Mouse (Mus musculus) frontal cortex, postnatal 10 days (tissue): ENCODE data around the gene Asap2.
"Not testable (repeated sequence)": the region's sequence is repeated elsewhere in the genome, so short reads cannot be mapped to it uniquely, and the experiment has no call there.

Experiments
- DNase-seq, 2 experiments: peaks; one replicate each; pipeline ENCODE4 v3.0.0; 2022; ENCODE audit warnings: low spot score in 2 of 2, mixed read lengths in 1 of 2

Gene Asap2

GRCm38 (mm10) chr12:20990132-20990531 is at the start of gene Asap2:
Gene Asap2 (plus strand): TSS chr12:20990459.
- DNase-seq = peak; percentile 54 to 64

GRCm38 (mm10) chr12:20947051-20947997 is 42.9 kb upstream of the Asap2 start:
- not testable (repeated sequence) for DNase-seq

- DNase-seq = not testable (repeated sequence)
These were observed 320 bp downstream of the Asap2 start for GRCm38 (mm10) chr12:20990579-20990978.

DNA sequence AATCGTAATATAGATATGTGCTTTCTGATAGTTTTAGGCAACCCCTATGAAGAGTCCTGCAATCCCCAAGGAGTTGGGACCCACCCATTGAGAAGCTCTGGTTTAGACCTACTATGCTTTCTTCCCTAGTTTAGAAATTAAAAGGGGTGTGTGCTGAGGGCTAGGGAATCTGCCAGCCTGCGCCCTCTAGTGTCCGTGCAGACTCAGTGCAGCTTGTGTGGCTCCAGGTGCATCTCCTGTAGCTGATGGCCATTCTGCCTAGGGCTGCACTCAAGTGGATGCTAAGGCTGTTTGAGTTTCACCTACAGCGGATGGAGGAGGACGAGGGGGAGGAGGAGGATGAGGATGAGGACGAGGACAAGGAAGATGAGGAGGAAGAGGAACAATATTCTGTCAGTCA is 40.6 kb downstream of the Asap2 start:
- DNase-seq = not testable (repeated sequence)

- not testable (repeated sequence) for DNase-seq
These were observed 56.5 kb downstream of the Asap2 start for GRCm38 (mm10) chr12:21046716-21047115.

DNA sequence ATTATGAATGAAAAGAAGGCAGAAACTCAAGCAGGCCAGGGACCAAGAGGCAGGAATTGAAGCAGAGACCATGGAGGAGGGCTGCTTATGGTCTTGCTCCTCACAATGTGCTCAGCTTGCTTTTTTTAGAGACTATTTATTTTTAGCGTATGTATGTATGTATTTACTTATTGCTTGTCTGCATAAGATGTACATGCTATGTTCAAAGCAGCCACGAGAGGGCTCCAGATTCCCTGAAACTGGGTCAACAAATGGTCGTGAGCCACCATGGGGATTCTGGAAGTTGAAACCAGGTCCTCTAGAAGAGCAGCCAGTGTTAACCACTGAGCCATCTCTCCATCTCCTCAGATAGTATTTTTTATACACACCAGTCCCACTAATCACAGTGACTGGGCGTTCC is 85.5 kb downstream of the Asap2 start:
- DNase-seq = peak; percentile 33 to 74

DNA sequence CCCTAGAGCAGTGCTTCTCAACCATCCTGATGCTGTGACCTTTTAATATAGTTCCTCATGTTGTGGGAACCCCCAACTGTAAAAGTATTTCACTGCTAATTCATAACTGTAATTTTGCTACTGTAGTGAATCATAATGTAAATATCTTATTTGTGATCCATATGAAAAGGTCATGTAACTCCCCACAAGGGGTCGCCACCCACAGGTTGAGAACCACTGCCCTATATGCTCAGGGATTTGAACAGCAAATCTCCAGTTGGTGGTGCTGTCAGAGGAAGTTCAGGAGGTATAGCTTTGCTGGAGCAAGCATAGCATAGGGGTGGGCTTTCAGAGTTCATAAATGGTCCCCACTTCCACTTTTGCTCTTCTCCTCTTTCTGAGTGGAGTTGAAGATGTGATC is 99.9 kb downstream of the Asap2 start:
- DNase-seq = not testable (repeated sequence)

DNA sequence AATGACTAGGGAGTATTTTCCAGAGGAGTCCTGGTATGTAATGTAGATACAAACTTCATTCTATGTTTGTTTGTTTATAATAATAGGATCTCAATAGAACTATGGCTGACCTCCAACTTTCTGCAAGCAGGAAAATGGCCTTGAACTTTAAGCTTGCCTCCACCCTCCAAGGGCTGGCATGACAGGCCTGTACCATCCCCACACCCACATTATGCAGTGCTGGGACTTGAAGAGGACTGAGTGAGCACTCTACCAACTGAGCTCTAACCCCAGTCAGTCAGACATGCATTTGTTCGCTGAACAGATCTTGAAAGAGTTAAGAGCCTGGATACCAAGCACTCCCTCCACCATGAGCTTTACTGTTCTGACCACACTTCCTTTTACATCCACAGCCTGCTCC is 102.2 kb downstream of the Asap2 start:
- not testable (repeated sequence) for DNase-seq

- DNase-seq = not testable (repeated sequence)
These were observed 107.6 kb downstream of the Asap2 start for GRCm38 (mm10) chr12:21097806-21098325.

DNA sequence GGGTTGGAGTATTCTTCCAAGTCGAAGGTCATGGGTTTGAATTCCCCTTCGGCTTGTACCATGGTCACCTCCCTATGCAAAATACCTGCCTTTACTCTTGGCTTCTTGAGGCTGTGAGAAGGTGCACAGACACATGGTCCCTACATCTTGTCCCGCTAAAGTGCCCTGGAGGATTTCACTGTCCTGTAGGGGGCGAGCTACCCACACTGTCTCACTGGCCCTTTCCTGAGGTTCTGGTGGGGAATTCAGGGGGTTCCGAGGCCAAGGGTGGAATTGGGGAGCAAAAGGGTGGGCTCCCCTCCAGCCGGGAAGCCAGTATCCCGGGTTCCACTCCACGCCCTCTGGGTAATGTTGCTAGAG is 120.8 kb downstream of the Asap2 start:
- not testable (repeated sequence) for DNase-seq

DNA sequence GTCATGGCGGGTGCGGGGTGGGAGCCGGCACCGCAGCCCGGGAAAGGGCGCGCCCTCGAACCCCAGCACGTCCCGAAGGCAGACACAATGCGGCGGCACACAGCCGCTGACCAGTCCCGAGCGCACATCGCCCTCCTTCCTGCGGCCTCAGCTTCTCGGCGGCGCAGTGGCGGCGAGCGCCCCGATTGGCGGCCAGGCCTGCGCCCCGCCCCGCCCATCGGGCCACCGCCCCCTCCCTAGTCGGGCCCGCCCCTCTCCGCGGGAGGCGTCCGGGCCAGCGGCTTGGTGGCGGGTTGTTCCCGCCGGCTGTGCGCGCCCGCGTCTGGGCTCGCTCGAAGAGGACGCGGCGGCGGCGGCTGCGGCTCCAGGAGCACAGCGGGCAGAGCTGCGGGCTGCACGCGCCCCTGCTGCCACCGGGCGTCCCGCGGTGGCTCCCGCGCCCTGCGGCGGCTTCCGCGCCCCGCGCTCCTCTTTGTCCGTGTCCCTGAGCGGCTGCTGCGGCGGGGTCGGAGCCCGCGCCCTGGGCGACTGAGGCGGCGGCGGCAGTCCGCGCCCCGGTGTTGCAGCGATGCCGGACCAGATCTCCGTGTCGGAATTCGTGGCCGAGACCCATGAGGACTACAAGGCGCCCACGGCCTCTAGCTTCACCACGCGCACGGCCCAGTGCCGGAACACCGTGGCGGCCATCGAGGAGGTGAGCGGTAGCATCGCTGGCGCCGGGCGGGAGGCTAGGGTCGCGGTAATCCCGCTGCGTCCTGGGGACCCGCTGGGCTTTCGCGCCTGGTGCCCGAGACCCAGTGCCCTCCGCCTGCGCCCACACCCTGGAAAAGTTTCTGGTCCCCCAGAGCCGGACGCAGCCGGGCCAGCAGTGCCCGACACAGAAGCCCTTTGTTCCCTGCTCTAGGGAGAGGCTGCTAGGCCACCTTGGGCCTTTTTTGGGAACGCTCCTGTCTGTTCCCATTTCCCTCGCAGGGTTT is 121.5 kb downstream of the Asap2 start:
- peak; percentile 52 to 79 for DNase-seq

- DNase-seq = peak; percentile 63 to 79
These were observed 122.2 kb downstream of the Asap2 start for GRCm38 (mm10) chr12:21112453-21112857.

GRCm38 (mm10) chr12:21119446-21119845 is 129.2 kb downstream of the Asap2 start:
- peak in 1 of 2 experiments; percentile 6 for DNase-seq

- DNase-seq = no peak
These were observed 132.6 kb downstream of the Asap2 start for GRCm38 (mm10) chr12:21122818-21123217.

- DNase-seq = no peak
These were observed 133.4 kb downstream of the Asap2 start for GRCm38 (mm10) chr12:21123647-21124046.

GRCm38 (mm10) chr12:21125675-21126470 is 135.6 kb downstream of the Asap2 start:
- peak in 1 of 2 experiments; percentile 10 for DNase-seq

DNA sequence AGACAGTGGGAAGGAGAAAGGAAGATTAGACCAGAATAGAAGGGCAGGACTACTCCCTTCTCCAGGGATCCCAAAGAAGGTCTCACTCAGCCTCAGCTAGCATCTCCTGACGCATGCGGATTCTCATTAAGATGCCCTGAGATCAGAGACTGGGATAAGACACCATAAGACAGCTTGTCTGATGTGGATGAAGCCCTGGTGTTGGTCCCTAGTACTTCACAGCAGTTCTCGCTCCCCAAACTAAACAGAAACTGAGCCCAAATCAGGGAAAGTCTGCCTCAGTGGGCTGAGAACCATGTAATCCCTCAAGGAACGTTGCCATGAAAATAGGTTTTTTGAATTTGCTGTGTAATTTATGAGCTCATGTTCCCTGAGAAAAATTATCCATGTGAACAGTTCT is 136.3 kb downstream of the Asap2 start:
- DNase-seq = peak in 1 of 2 experiments; percentile 5

DNA sequence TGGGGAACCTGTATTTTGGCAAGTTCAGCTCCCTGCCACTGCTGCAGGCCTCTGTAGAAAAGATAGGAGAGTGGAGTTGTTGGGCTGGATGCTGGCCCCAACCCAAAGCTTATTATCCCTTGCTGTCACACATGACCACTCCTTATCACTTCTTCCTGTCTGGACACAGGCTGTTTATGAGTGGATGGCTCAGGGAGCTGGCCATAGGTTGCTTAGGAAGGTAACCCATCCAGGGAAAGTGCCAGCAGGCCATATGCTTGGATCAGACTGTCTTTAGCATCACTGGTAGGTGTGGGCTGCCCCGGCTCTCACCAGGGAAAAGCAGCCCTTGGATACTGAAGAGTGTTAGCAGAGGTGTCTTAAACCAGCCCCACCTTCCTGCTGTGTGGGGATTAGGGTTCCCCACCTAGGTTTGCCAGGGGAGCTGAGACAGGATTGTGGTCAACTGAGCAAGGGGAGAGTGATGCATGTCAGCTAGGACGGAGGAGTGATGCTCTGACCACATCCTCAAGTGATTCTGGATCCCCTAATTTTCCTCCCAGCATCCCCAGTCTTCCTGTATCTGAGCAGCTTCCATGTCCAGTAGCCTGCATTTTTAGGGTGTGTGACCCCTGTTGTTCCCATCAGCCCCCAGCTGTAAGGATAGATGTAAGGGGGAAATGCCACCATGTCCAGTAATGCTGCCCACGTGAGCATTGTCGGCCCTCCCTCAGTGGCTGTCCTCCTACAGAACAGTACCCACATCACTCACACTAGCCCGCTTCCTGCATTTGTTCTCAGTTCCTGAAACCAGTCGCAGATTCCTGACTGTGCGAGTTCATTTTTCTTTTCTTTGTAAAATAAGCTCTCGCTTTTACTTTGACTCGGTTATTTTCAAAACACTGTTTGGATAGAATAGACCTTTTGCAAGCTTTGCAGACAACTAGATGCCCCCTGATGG is 138.9 kb downstream of the Asap2 start:
- DNase-seq = no peak

DNA sequence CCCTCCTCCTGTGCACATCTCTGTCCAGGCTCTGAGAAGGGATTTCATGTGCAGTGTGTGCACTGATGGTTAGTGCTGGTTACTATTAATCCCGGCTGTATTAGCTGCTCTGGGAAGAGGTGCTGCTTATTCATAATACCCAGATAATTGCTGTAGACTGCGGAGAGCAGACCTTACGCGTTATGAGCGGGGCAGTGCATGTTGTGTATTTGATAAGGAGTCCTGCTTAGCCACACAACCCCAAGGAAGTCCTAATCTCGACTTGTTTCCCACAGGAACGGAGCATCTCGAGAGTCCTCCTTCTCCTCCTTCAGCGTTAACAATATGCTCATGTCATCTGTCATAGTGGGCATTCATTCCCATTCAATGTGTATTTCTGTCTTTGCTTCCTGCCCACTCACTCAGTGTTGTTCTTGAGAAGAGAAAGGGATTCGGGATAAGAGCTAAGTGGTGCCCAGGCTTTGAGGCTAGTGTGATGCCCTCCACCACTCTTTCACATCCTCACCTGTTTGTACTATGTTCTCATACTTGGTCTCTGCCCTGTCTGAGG is 140.1 kb downstream of the Asap2 start:
- no peak for DNase-seq

- no peak for DNase-seq
These were observed 142.3 kb downstream of the Asap2 start for GRCm38 (mm10) chr12:21132537-21132936.
